Mouse (Mus musculus) cerebral cortex, adult 2 months (tissue): Measurements from ENCODE around the gene Peli2.

Source experiments
- WGBS: fragments of 180-500 bp; shearing (Covaris S2); methylation state at CpG from one replicate; pipeline ENCODE4 v1.1.7; 2018; 5-methylcytosine and 5-hydroxymethylcytosine counted together

The Peli2 gene

DNA sequence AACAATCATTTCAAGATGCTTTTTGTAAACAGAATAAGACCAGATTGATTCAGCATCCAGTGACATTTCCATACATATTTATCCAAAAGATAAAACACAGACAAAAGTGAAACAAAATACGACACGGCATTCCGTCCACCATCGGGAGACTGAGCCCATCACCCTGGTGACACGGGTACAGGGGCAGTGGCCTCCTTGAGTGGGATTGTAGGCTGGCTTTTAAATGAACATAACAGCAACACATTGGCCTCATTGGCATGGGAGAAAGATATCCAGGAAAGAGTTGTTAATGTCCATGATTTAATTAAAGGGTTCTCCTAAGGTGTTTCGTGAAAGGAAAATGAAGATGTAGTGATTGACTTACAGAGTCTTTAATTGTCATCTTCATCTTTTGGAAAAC, 5.3 kb downstream of the Peli2 start:
- WGBS: 84% methylated on average over 6 of the region's 6 CpGs

DNA sequence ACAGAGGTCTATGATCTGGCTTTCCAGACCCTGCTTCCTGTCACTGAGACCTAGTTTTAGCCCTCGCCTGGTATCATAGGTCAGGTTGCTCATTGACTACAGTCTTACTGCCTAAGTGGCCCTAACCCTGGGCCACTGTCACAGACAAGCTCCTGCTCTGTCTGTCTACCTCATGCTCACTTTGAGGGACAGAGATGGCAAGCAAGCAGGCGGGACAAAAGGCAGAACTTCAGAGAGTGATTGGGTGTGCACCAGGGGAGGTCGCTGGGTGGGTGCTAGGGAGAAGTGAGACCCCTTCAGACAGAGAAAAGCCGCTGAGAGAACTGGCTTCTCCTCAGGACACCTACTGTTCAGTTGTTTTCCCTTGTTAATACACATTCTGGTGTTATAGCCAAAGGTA, 6.3 kb downstream of the Peli2 start:
- 87% methylated on average over 4 of the region's 4 CpGs for WGBS

DNA sequence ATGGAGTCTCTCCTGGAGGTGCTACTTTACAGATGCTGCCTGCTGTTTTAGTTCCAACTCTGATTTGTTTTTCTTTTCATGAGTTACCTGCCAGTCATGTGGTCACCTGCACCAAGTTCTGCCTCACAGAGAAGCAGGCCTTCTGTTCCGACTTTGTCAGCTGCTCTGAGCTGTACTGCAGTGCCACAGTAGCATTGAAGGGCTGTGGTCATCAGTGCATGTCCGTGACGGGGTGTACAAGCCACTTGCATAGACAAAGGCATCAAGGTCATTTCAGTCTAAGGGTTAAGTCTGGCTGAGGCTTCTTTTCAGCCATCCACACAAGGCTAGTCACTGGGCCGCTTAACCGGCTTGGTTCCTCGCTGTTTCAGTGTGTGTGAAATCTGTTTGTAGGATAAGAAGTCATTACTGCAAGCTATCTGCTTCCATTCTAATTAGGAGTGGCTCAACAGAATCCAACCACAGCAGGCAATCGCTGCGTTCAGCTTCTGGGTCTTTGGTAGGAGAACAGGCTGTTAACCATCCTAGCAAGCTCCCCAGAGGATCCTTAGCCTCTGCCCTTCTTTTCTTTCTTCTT, 7.1 kb downstream of the Peli2 start:
- WGBS: 69% methylated on average over 8 of the region's 8 CpGs

DNA sequence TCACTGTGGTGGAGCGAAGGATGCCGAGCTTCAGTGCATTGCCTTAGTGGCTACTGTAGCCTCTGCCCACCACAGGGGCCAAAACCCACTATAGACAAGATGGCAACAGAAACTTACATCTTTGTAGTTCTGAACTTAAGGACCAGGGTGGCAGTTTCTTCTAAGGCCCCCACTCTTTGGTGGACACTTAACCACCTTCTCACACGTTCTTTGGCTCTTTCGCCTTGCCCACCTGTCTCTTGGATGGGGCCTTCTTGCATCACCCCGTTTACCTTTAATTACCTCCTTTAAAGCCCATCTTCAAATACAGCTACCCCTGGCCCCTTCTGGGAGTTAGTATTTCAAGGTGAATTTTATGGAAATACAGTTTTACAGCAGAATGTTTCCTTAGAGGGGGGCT, 8.1 kb downstream of the Peli2 start:
- 97% methylated on average over 5 of the region's 5 CpGs for WGBS

DNA sequence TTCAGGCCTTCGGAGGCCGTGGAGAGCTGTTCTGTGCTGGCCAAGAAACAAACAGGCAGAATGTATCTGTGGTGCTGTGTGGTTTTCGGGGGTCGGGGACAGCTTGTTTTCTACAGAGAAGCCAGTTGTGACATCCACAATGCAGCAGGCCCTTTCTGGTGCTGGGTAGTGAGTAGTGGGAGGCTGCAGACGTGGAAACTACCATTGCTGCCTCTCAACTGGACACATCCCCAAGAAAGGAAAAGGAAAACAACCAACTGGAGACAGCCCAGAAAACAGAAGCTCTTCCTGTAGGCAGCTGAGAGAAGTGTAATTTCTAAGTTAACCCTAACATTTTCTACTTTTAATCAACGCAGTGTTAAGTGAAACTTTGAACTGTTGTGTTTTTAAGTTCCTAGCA, 9.4 kb downstream of the Peli2 start:
- WGBS: 67% methylated on average over 6 of the region's 6 CpGs

DNA sequence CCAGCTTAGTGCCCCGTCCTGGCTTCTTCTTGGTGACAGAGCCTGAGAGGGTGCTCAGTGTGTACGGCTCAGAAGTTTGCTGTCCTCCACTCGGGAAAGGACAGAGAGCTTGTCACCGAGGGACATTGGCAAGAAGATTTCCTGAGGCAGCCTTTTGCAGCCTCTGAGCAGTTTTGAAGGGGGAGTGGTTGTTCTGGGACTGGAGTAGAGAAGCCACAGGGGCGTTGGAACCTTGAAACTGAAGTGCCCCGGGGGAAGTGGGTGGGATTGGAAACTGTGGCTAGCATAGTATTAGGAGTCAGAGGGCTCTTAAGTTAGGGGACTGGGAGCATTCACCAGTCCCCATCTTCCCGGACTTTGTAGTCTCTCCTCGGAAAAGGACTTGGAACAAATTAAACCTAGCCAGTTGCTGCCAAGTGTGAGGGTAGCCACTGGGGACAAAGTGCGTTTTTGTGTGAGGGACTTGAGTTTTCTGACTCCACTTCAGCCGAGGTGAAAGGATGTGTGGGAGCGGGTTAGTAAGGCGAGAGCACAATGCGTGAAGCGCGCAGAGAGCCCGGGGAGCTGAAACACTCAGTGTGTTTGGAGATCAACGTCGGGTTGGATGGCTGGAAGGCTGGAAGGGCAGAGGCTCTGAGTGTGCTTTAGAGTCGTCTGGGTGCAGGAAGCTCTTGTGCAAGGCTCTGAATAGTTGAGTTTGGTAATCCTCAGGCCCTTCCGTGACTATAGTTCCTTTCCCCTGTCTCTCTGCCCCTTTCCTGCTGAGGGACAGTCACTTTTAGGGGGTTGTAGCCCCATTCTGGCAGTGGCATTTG, 10.3 kb downstream of the Peli2 start:
- WGBS: 58% methylated on average over 20 of the region's 20 CpGs

DNA sequence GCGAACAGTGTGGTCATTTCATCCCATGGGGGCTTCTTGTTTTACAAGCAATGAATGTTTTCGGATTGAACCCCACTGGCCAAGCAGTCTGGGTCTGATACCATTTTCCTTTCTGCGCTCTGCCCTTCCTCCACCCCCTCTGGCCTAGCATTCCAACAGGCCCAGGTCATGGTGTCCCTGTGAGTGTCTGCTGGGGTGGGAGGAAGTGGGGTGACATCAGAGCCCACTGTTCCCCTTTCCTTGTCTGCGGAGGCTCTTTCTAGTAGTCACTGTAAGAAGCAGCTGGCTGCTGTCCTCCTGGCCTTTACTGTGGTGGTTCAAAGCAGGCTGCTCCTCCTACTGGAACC, 10.9 kb downstream of the Peli2 start:
- 66% methylated on average over 4 of the region's 4 CpGs for WGBS

DNA sequence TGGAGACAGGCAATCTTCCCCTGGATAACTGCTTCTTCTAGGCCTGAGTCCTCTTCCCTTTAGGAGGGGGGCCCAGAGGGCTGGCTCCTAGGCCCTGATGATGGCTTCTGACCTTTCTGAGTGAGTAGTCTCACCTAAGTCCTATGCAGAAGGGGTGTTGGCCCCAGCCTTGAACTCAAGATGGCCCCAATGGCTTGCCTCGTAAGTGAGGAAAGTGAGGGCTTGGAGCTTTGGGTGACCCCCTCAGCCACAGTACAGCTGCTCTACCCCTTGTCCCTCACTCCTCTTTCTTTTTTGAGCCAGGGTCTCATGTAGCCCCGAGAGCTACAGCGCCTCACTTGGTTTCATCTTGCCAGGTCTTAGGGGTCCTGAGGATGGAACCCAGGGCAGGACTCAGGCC, 11.6 kb downstream of the Peli2 start:
- WGBS: 92% methylated on average over 3 of the region's 3 CpGs

DNA sequence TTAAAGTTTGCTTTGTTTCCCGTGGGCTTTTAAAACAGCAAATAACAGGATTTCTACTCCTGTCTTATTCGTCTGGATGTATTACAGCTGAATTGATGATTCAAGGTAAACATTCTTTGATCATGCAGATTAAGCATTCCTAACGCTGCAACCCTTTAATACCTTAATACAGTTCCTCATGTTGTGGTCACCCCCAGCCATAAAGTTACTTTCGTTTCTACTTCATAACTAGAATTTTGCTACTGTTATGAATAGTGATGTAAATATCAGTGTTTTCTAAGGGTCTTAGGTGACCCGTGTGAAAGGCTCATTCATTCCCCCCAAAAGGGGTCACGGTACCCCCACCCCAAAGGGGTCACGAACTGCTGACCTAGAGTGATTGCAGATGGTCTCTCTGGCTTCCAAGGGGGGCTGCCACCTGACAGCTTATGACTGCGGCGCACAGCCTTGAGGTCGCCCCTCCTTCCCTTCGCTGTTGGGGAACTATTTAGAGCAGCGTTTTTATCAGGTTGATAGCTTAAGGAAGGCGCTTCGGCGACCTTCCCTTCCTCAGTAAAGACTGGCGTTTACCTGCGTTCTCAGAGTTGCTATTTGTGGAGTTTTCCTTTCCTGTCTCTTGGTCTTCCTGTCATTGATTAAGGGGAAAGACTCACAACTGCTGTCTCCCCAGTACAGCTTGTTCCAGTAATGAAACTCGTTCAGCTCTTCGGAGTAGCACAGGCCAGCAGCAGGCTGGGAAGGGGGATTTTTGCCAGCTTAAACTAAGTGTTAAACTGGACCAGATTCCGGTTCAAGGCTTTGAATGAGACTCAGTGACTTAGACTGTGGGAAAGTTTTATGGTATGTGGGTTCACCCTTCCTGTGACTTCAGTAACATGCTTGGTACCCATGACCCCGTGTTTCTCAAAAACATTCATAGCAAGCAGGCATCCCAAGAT, 12.5 kb downstream of the Peli2 start:
- WGBS: 67% methylated on average over 21 of the region's 21 CpGs

DNA sequence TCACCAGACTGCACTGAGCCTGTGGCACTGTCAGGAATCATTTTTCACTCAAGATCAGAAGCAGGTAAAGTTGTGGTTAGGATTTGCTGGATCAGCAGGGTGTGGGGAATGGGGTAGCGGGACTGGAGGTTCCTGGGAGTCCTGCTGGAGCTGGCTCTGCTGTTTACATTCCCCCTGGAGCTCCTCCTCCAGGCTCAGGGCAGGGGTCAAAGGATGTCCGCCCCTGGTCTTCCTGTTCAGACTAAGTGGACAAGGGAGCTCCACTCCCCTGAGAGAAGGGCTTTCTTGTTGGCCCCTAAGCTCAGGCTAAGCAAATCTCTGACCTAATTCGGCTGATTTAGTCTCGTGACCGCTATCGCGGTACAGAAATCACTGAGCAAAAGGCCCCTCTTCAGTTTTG, 13.7 kb downstream of the Peli2 start:
- 73% methylated on average over 7 of the region's 7 CpGs for WGBS

DNA sequence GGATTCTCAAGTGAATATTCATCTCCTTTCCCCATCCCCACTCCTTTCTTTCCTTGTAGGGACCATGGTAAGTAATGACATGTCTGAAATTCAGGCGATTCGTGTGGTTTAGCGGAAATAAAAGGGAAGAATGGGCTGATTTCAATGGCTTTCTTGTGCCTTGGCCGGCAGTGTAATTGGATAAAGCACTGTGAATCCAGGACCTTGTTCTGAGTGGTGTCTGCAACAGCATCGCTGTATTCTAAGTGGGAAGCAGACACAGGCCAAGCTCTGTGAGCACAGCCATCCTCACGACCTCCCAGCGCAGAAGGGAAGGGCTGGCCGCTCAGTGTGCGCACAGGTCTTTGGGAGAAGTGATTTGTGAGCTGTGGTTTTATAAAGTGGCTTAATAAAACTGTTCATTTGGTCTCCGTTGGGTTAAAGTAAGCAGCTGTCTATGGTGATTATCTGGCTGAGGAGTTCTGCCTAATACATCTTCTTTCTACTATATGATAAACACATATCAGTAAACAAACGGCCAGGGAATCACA, 15.3 kb downstream of the Peli2 start:
- WGBS: 76% methylated on average over 11 of the region's 11 CpGs

DNA sequence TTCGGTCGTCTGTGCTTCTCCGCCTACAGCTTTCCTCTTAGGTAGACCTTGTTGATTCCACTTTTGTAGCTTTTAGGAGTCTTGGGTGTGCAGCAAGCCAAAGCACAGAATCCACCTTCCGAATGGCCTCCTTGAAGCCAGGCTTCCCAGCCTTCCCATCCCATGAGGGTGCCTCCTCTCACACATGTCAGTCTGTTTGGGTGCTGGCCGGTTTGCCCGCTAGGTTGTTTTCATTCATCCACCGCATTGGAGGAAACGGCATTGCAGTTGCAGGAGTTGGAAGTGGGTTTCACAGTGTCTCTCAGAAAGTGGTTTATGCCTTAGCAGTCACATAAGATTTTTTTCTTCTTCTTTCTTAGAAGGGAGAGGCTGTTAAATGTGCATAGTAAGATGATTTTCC, 17.1 kb downstream of the Peli2 start:
- WGBS: 77% methylated on average over 8 of the region's 8 CpGs

DNA sequence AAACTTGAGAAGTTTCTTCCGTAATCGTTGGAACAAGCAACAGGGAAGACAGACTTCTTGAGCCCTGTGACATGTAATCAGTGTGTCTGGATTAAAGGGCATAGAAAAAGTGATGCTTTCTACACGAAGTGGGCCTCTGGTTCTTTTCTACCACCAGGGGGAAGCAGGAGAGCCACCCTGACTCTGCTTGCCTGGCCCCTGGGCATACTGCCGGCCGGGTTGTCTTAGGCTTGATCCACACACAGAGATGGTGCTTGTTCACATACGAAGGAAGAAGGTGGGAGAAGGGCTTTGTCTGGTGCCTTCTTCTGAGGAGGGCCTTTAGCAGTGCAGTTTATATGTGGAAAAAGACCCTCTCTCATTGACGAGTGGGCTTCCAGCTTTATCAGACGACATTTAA, 17.5 kb downstream of the Peli2 start:
- WGBS: 65% methylated on average over 8 of the region's 8 CpGs

DNA sequence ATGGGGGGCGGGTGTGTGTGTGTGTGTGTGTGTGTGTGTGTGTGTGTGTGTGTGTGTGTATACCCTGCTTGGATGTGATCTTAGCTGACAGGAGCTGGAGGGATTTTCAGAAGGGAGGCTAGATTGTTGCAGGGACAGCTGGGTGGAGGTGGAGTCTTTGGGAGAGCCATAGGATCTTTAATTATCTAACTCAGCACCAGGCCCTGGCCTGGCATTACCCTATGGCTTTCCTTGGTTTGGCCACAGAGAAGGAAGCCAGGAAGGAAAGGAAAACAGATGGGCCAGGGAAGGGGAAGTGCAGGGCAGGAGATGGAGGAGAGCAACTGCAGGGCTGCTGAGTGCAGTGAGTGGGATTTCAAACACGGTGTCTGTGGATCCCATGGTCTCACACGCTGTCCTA, 18.8 kb downstream of the Peli2 start:
- WGBS: 89% methylated on average over 3 of the region's 3 CpGs

DNA sequence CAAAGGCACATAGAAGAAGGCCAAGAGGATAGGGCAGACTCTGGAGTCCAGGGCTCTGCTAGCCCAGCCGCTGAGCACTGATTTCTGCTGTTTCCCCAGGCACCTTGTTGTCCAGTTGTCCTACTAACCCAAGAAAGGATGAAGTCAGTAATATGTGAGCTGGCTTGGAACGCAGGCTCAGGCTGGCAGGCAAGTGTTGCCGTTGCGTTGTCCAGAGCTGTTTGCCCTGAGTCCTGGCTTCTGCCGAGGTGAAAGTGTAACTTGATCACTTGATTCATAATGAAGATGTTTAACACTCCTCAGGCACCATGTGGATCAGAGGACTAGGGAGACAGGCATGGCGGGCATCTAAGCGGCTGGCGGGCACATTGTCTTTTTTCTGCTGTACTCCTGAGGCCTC, 21.1 kb downstream of the Peli2 start:
- WGBS: 90% methylated on average over 8 of the region's 8 CpGs

DNA sequence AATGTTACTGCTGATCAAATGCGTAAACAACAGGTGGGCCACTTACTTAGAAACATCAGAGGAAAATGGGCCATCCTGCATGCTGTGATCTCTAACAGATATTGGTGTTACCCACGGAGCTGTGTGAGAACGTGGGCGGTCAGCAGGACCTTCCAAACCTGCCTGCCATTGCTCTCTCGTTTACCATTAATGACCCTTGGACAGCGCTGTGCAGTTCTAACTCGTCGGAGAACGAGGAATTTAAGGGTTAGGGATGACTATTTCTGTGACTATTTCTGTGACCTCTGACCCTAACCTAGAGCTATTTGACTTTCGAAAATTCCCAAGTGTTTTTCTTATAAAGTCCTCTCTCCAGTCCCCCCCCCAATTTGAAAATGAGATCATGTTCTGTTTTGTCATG, 22.1 kb downstream of the Peli2 start:
- WGBS: 86% methylated on average over 10 of the region's 10 CpGs

DNA sequence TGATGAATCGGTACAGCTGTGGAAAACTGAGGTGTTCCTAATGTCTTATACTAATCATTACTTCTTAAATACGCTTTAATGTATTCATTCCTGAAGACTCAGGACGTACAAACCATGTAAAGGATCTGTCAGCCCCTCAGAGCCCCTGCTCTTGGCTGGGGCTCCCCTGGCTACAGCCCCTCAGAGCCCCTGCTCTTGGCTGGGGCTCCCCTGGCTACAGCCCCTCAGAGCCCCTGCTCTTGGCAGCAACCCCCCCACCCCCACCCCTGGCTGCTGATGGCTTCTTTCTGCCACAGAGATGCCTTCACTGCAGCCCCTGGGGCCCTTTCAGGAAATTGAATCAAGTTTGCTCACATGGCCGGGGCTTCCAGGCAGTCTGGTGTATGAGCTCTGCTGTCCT, 22.5 kb downstream of the Peli2 start:
- WGBS: 86% methylated on average over 4 of the region's 4 CpGs

DNA sequence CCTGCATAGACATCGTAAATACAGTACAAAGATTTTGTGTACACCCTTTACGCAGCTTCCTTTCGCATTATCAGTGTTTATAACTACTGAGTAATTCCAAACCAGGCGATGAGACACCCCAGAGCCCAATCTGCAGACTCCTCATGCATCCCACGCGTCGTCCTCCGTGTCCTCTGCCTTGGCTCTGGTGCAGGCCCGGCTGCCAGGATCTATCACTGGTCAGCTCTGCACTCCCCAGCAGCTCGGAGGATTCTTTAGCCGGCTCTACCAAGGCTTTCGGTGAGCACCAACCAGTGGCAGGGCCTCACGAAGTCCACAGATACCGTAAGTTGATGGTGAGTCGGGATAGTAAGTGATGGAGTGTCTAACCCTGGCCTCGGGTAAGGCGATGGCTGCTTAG, 23.7 kb downstream of the Peli2 start:
- 81% methylated on average over 17 of the region's 17 CpGs for WGBS

DNA sequence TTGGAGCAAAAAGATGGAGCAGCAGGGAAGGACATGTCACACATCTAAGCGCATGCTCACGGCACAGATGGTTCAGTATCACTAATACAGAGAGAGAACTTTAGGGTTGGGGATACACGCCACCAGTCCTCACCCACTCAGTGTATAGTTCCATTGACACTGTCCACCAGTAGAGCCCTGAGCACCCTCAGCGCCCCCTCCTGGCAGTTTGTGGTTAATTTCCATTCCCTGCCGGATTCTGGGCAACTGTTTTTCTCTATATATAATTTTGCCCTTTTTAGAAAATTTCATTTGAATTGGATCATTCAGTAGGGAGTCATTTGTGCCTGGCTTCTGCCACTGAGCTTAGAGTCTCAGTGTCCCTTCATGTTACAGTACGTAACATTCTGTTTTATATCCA, 27.1 kb downstream of the Peli2 start:
- 67% methylated on average over 6 of the region's 6 CpGs for WGBS

DNA sequence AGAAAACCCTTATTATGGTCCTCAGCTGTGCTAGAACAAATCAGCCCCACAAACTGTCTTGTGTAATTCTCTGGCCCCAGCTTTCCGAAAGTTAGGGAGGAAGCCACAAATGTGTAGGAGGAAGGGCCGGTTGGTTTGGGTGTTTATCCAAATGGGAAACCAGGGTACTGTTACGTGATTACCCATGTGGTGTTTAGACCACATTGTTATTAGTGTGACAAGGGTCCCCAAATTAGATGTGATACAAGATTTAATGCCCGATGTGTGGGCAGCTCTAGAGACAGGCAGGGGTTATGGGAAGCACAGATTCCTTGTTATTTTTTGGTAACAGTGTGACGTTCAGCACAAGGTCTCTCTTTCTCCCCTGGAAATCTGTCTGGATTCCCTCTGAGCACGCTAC, 28.0 kb downstream of the Peli2 start:
- WGBS: 89% methylated on average over 6 of the region's 6 CpGs

DNA sequence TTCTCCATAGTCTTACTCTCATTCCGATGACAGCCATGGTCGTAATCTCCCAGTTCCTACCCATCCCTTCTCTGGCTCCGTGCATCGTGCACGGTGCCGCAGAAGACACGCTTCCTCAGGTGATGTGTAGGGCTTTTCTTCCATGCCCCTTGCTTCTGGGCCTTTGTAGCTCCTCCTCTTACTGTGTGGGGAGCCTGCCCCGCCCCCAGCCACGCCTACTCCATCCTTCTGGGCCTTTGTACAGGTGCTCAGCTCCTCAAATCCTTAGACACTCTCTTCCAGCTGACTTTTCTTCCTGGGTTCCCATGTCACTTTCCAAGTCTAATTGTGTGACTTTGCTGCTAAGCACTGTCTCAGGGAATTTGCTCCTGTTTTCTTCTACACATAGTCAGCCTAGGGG, 28.7 kb downstream of the Peli2 start:
- 94% methylated on average over 9 of the region's 9 CpGs for WGBS

DNA sequence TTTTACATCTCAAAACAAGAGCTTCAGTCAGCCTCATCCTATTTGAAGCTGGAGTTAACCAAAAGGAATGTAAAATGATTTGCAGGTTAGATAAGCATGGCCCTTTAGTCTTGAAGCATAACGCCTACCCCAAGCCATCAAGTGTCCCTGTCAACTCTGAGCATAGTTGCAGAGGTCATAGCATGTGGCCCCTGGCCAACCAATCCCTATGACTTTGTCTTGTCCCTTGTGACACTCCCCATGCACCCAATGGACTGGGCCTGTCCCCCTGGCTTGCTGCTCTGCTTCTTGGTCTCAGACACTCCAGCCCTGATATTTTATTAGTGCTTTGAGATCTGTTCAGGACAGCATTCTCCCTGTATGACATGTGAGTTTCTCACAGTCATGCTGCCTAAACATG, 30.3 kb downstream of the Peli2 start:
- 84% methylated on average over 1 of the region's 1 CpGs for WGBS

DNA sequence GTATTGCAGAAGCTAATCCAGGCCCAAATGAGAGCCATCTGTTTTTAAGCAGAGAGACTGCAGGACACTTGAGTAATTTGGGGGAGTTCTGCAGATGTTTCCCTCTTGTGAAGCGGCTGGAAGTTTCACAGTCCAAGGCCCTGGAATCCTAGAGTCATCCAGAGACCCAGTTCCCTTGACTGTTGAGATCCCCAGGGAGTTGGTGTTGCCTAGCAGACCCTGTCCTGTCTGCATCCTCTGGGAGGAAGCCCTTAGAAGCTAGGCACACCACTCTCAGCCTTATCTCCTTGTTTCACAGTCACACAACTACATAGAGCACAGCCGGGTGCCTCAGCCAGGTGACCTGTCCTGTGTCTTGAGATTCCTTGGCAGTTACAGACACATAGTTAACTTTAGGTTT, 30.9 kb downstream of the Peli2 start:
- 83% methylated on average over 2 of the region's 2 CpGs for WGBS
